Mouse (Mus musculus) CH12.LX (cell line): ENCODE data around the gene Gm4177.
"Not testable (repeated sequence)": the region's sequence is repeated elsewhere in the genome, so short reads cannot be mapped to it uniquely, and the experiment has no call there.

Experiments used
- CTCF ChIP-seq, 2 experiments: IDR thresholded peaks in 1 of 2; conservative IDR thresholded peaks in 1 of 2; 2 replicates each; pipeline ENCODE4 v1.5.1; 2011 to 2012; ENCODE audit warnings: low read depth in 2 of 2, low read length in 2 of 2, improper control_type of control experiment in 1 of 2, inconsistent platforms in 1 of 2, mild to moderate bottlenecking in 1 of 2, moderate library complexity in 1 of 2
- EP300 ChIP-seq: IDR thresholded peaks from 2 replicates; pipeline ENCODE4 v1.6.1; 2011; ENCODE audit warnings: low read length, improper control_type of control experiment
- MAX ChIP-seq: IDR thresholded peaks from 2 replicates; pipeline ENCODE4 v1.6.1; 2011; ENCODE audit warnings: low read length, improper control_type of control experiment
- POLR2A ChIP-seq: IDR thresholded peaks from 2 replicates; pipeline ENCODE4 v1.6.1; 2011; ENCODE audit warnings: low read depth, mild to moderate bottlenecking, improper control_type of control experiment, low read length
- RAD21 ChIP-seq: IDR thresholded peaks from 2 replicates; pipeline ENCODE4 v1.6.1; 2011; ENCODE audit warnings: low read depth, mild to moderate bottlenecking, low read length, improper control_type of control experiment, moderate library complexity
- UBTF ChIP-seq: IDR thresholded peaks from 2 replicates; pipeline ENCODE4 v1.6.1; 2012; ENCODE audit warnings: low read depth, mild to moderate bottlenecking, inconsistent platforms, low read length, improper control_type of control experiment, moderate library complexity
- USF1 ChIP-seq: IDR thresholded peaks from 2 replicates; pipeline ENCODE4 v1.6.1; 2014; ENCODE audit warnings: low read depth, mild to moderate bottlenecking, inconsistent platforms, low read length, improper control_type of control experiment

DNA sequence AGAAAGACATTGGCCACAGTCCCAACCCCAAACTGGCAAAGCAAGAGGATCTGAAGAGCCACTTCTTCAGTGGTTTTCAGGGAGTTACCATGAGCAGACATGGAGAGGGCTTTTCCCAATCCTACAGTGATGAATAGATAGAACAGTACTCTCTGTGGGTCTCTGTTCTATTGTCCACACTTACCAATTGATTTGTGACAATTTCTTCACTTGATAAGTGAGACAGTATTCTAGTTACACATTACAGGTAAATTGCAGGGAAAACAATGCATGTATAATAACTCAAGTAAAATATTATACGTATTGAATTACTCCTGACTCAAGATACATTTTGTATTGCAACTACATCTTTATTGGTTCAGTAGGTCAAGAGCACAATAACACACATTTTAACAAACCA lies 47.6 kb upstream of the Gm4177 start, which contains the start of gene Gm5725:
- not testable (repeated sequence) for TF ChIP-seq EP300; CTCF (conservative IDR thresholded peaks at IDR 0.05 in 1 of 2, IDR thresholded peaks at IDR 0.05 in 1 of 2; ENCODE audit: low read depth in 2 of 2, low read length in 2 of 2); USF1; MAX; RAD21; POLR2A; UBTF
